Mouse (Mus musculus) forebrain, postnatal 0 days (tissue): ENCODE data around the gene Kcnn3. TPM values are rescaled to one million over a fixed set of nuclear protein-coding genes. Genes with fewer than 3 reads are reported as not detected.

Experiments used
- ATAC-seq: fragments of 200-750 bp; cut with Nextera tagmentation; 2 replicates; pipeline ENCODE4 v1.8.0; 2017; ENCODE audit warnings: mild to moderate bottlenecking, moderate library complexity
- DNase-seq: peaks from one replicate; pipeline ENCODE4 v3.0.0-alpha.2; 2015
- H3K27ac ChIP-seq: fragments of 300-500 bp; sonication (generic); 2 replicates; pipeline ENCODE4 v1.5.1; 2014; ENCODE audit warnings: low read depth, mild to moderate bottlenecking, antibody characterized with exemption, low read length, moderate library complexity, mixed read lengths
- H3K27me3 ChIP-seq: fragments of 300-500 bp; sonication (generic); 2 replicates; pipeline ENCODE4 v1.6.1; 2014; ENCODE audit warnings: mild to moderate bottlenecking, low read length, mixed read lengths; ENCODE audit not compliant: insufficient read depth
- H3K36me3 ChIP-seq: fragments of 300-500 bp; sonication (generic); 2 replicates; pipeline ENCODE4 v1.6.1; 2014; ENCODE audit warnings: mild to moderate bottlenecking, moderate library complexity; ENCODE audit not compliant: insufficient read depth
- H3K4me1 ChIP-seq: fragments of 300-500 bp; sonication (generic); 2 replicates; pipeline ENCODE4 v1.6.1; 2014; ENCODE audit warnings: antibody characterized with exemption; ENCODE audit not compliant: insufficient read depth
- H3K4me2 ChIP-seq: fragments of 300-500 bp; sonication (generic); 2 replicates; pipeline ENCODE4 v1.6.1; 2014; ENCODE audit warnings: low read depth, mild to moderate bottlenecking, moderate library complexity
- H3K4me3 ChIP-seq: fragments of 300-500 bp; sonication (generic); 2 replicates; pipeline ENCODE4 v1.5.1; 2014; ENCODE audit warnings: low read depth, low read length, mixed read lengths
- H3K9ac ChIP-seq: fragments of 300-500 bp; sonication (generic); 2 replicates; pipeline ENCODE4 v1.6.1; 2014; ENCODE audit warnings: mild to moderate bottlenecking
- H3K9me3 ChIP-seq: fragments of 300-500 bp; sonication (generic); 2 replicates; pipeline ENCODE4 v1.6.1; 2016; ENCODE audit warnings: low read length
- CTCF ChIP-seq: sonication (generic); IDR thresholded peaks from 2 replicates; pipeline ENCODE4 v1.5.1; 2016; ENCODE audit warnings: antibody characterized with exemption, control low read depth, low read depth
- WGBS: fragments of 180-500 bp; shearing (Covaris S2); extraction: QIAGEN DNeasy Blood & Tissue Kit; methylation state at CpG from one replicate; pipeline ENCODE4 v1.1.7; 2014; 5-methylcytosine and 5-hydroxymethylcytosine counted together
- polyA plus RNA-seq: library from polyadenylated mRNA; unstranded; fragments of >200 nt; fragmentation: Nextera tagmentation; extraction: Ambion mirVana; gene quantifications from 2 replicates; pipeline ENCODE4 v1.2.1, GENCODE M21; 2015
- total RNA-seq: library from RNA; depleted of rRNA; stranded (reverse); fragments of >200 nt; gene quantifications from 2 replicates; pipeline ENCODE4 v1.2.3, GENCODE M21; 2014

Gene Kcnn3
- total and polyA plus RNA-seq, 2 experiments from 2014 or later = 5.1 to 13.6 TPM

- Histone ChIP-seq H3K27ac (no peak overlapping the region), H3K27me3 (no peaks in the 10 kb centered on the region), H3K36me3 (no peaks in the 10 kb centered on the region), H3K4me2 (no peak overlapping the region), H3K9ac (no peak overlapping the region), H3K9me3 (no peaks in the 10 kb centered on the region), H3K4me3 (no peak overlapping the region), H3K4me1 (peaks cover 15% of the 10 kb centered on the region; the same call in 1 of the 2 replicates)
- WGBS = 80% methylated on average over 3 of the region's 3 CpGs
- DNase-seq (no peak), ATAC-seq (no peak)
- peak; percentile 29; the same call in 1 of the 2 replicates for TF ChIP-seq CTCF
Observed at GRCm38 (mm10) chr3:89529796-89530195, 9.8 kb downstream of the Kcnn3 start.

GRCm38 (mm10) chr3:89534566-89535097, 14.7 kb downstream of the Kcnn3 start:
- no peak overlapping the region for H3K9ac ChIP-seq
- ATAC-seq = peak; percentile 58
- WGBS = 22% methylated on average over 6 of the region's 6 CpGs
- no peaks in the 10 kb centered on the region for H3K36me3 ChIP-seq
- H3K4me1 ChIP-seq = peaks cover 7% of the 10 kb centered on the region
- DNase-seq = peak; percentile 77
- TF ChIP-seq CTCF = no peak
- H3K4me3 ChIP-seq = no peak overlapping the region
- H3K27me3 ChIP-seq = no peaks in the 10 kb centered on the region
- no peaks in the 10 kb centered on the region for H3K9me3 ChIP-seq
- 0 out of 2 replicates have a peak overlapping the region, but pooled peaks have one; percentile 51 for H3K27ac ChIP-seq
- no peak overlapping the region for H3K4me2 ChIP-seq

GRCm38 (mm10) chr3:89535147-89535546, 15.2 kb downstream of the Kcnn3 start:
- H3K4me1 ChIP-seq = peaks cover 7% of the 10 kb centered on the region
- TF ChIP-seq CTCF = no peak
- no peak for ATAC-seq
- DNase-seq = no peak
- no peaks in the 10 kb centered on the region for H3K27me3 ChIP-seq
- WGBS = 69% methylated on average over 2 of the region's 2 CpGs
- no peak overlapping the region for H3K9ac ChIP-seq
- no peaks in the 10 kb centered on the region for H3K36me3 ChIP-seq
- peak overlapping the region; percentile 15; the same call in 1 of the 2 replicates for H3K27ac ChIP-seq
- no peak overlapping the region for H3K4me2 ChIP-seq
- no peaks in the 10 kb centered on the region for H3K9me3 ChIP-seq
- H3K4me3 ChIP-seq = no peak overlapping the region

DNA sequence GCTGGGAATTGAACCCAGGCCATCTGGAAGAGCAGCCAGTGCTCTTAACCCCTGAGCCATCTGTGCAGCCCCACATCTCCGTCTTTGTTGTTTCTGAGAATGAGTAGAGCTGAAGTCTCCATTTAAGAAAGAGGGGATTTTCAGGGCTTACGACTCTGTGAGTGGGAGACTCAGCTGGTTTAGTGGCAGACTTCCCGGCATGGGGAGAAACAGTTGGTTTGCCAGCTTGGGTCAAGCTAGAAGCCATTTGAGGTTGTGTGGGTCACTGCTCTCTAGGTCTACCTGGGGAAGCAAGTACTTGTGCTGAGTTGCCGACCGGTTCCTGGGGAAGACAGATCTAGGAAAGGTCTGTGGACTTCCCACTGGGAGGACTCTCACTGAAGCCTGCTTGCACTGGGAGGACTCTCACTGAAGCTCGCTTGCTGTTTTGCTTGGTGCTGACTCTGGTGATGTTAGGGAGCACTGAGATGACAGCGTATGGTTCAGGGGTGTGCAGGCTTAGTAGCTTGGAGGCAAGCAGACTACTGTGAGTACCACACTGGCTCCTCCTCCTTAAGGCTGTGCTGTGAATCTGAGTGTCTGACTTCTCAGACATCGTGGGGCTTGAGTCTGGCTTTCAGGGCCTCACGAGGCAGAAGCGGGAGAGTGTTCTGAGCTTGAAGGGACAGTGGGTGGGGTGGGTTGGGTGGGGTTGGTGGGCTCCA, 19.2 kb downstream of the Kcnn3 start:
- Histone ChIP-seq H3K27me3 (no peaks in the 10 kb centered on the region), H3K4me2 (no peak overlapping the region), H3K9ac (no peak overlapping the region), H3K27ac (peak overlapping the region; percentile 79), H3K4me1 (peaks cover 7% of the 10 kb centered on the region), H3K36me3 (no peaks in the 10 kb centered on the region), H3K4me3 (no peak overlapping the region), H3K9me3 (no peaks in the 10 kb centered on the region)
- ATAC-seq = peak; percentile 26
- WGBS = 52% methylated on average over 10 of the region's 10 CpGs
- TF ChIP-seq CTCF = no peak
- DNase-seq = peak; percentile 34

- Histone ChIP-seq H3K4me3 (no peak overlapping the region), H3K27ac (peak overlapping the region; percentile 79), H3K4me2 (no peak overlapping the region), H3K27me3 (no peaks in the 10 kb centered on the region), H3K4me1 (peaks cover 4% of the 10 kb centered on the region), H3K9me3 (no peaks in the 10 kb centered on the region), H3K9ac (no peak overlapping the region), H3K36me3 (no peaks in the 10 kb centered on the region)
- ATAC-seq (peak; percentile 93), DNase-seq (peak; percentile 93)
- WGBS = 41% methylated on average over 9 of the region's 9 CpGs
- 0 out of 2 replicates have a peak, but pooled peaks have one; percentile 13 for TF ChIP-seq CTCF
Observed at GRCm38 (mm10) chr3:89539740-89540370, 19.9 kb downstream of the Kcnn3 start.

DNA sequence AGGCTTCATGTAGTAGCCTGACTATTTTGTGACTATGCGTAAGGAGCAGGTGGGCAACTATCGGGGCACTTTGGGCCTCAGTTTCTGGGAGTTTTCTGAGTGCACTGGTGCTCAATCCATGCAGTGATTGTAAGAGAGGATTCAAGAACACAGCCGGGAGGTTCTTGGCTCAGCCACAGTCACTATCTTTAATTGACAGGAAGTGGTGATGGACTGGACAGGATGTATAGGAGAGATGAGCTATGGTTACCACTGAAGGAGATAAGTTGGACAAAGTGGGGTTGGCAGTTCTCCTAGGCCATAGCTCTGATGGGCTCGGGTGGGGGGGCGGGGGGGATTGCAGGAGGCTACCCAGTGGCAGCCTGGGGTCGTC, 20.4 kb downstream of the Kcnn3 start:
- no peak for TF ChIP-seq CTCF
- Histone ChIP-seq H3K4me1 (peaks cover 4% of the 10 kb centered on the region), H3K9me3 (no peaks in the 10 kb centered on the region), H3K4me3 (no peak overlapping the region), H3K4me2 (no peak overlapping the region), H3K27ac (peak overlapping the region; percentile 79), H3K27me3 (no peaks in the 10 kb centered on the region), H3K36me3 (no peaks in the 10 kb centered on the region), H3K9ac (no peak overlapping the region)
- 66% methylated on average over 6 of the region's 6 CpGs for WGBS
- ATAC-seq (peak; percentile 21; the same call in 1 of the 2 replicates), DNase-seq (no peak)

GRCm38 (mm10) chr3:89546951-89547350, 27.0 kb downstream of the Kcnn3 start:
- Histone ChIP-seq H3K27me3 (no peaks in the 10 kb centered on the region), H3K9me3 (no peaks in the 10 kb centered on the region), H3K9ac (no peak overlapping the region), H3K4me2 (no peak overlapping the region), H3K36me3 (no peaks in the 10 kb centered on the region), H3K4me3 (no peak overlapping the region), H3K4me1 (0 out of 2 replicates have a peak, but pooled peaks cover 3% of the 10 kb centered on the region), H3K27ac (peak overlapping the region; percentile 45; the same call in 1 of the 2 replicates)
- WGBS = 39% methylated on average over 5 of the region's 5 CpGs
- DNase-seq = peak; percentile 54
- peak; percentile 87 for ATAC-seq
- no peak for TF ChIP-seq CTCF
